Comparison of ENCODE assay signal across 26 mouse cellular contexts in the genomic region with DNA sequence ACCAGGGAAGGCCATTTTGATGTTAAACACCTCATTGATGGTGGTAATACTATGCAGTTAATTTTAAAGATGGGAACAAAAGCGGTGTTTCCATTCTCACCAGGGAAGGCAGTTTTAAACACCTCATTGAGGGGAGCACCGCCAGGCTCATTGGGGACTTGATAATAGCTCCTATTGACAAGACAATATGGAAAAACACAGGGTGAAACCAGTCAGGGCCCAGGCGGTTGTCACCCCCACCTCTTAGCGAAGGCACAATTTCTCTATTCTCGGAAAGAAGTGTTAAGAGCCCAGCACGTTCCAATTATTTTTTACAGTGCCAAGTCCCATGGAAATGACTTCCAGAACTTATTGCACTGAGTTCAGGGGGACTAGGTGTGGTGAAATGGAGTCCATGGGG. TPM values are rescaled to one million over a fixed set of nuclear protein-coding genes. Genes with fewer than 3 reads are reported as not detected.
DNase-seq lines count a peak whose midpoint lies in the region; ATAC-seq and TF ChIP-seq lines count a peak whose summit lies in the region.
"Had no signal": no experiment of that assay in that cellular context is flagged by ENCODE, and none has a peak within 500 bp of the region (broad histone marks: within the 10 kb centered on the region; RNA-seq: fewer than 3 reads in every experiment).

No protein-coding gene starts in this region.

- H3K4me2 ChIP-seq in forebrain, embryonic 14.5 days (ENCODE audit: low read length) = no peak overlapping the region
- H3K4me2 ChIP-seq in forebrain, postnatal 0 days (ENCODE audit: low read depth) = no peak overlapping the region
- no peak overlapping the region for H3K4me2 ChIP-seq in neural tube, embryonic 11.5 days (ENCODE audit: low read depth)
- H3K4me2 ChIP-seq in limb, embryonic 14.5 days (replicated peaks; ENCODE audit: low read depth, low read length, severe bottlenecking) = no peak overlapping the region
- H3K4me2 ChIP-seq: embryonic facial prominence, embryonic 13.5 days; heart, embryonic 11.5 days; hindbrain, embryonic 15.5 days; limb, embryonic 12.5 days; liver, embryonic 12.5 days; midbrain, embryonic 11.5 days had no signal

- no peaks in the 10 kb centered on the region for H3K9me3 ChIP-seq in forebrain, embryonic 14.5 days (replicated peaks; ENCODE audit: control insufficient read depth, low read length)
- no peaks in the 10 kb centered on the region for H3K9me3 ChIP-seq in forebrain, postnatal 0 days (ENCODE audit: low read length)
- H3K9me3 ChIP-seq in neural tube, embryonic 11.5 days (ENCODE audit: control insufficient read depth, low read length) = no peaks in the 10 kb centered on the region
- no peaks in the 10 kb centered on the region for H3K9me3 ChIP-seq in limb, embryonic 14.5 days (ENCODE audit: control insufficient read depth, low read length)
- H3K9me3 ChIP-seq: embryonic facial prominence, embryonic 13.5 days; hindbrain, embryonic 15.5 days; liver, embryonic 12.5 days had no signal

- no peak for TF ChIP-seq POLR2A in limb, embryonic 14.5 days (IDR thresholded peaks at IDR 0.05; ENCODE audit: borderline replicate concordance, extremely low read depth, insufficient read depth, insufficient read length)
- TF ChIP-seq POLR2A in cerebellum, adult 2 months (IDR thresholded peaks at IDR 0.05; ENCODE audit: borderline replicate concordance, insufficient read depth, low read length) = no peak

- no peak overlapping the region for H3K27ac ChIP-seq in forebrain, embryonic 14.5 days (ENCODE audit: low read depth, low read length)
- H3K27ac ChIP-seq in forebrain, postnatal 0 days (ENCODE audit: low read depth, low read length) = no peak overlapping the region
- no peak overlapping the region for H3K27ac ChIP-seq in neural tube, embryonic 11.5 days (ENCODE audit: low read depth, low read length)
- H3K27ac ChIP-seq in limb, embryonic 14.5 days (replicated peaks; ENCODE audit: low read depth, low read length) = no peak overlapping the region
- H3K27ac ChIP-seq in cerebellum, adult 2 months (ENCODE audit: insufficient read depth, low read length) = no peak overlapping the region
- H3K27ac ChIP-seq: embryonic facial prominence, embryonic 13.5 days; forebrain, embryonic 10.5 days; hindbrain, embryonic 15.5 days; limb, embryonic 12.5 days; liver, embryonic 12.5 days had no signal

- H3K4me3 ChIP-seq in forebrain, embryonic 14.5 days (ENCODE audit: low read depth, low read length) = no peak overlapping the region
- no peak overlapping the region for H3K4me3 ChIP-seq in forebrain, postnatal 0 days (ENCODE audit: low read depth, low read length)
- H3K4me3 ChIP-seq in neural tube, embryonic 11.5 days (ENCODE audit: low read depth, low read length) = no peak overlapping the region
- no peak overlapping the region for H3K4me3 ChIP-seq in limb, embryonic 14.5 days (replicated peaks; ENCODE audit: low read length)
- H3K4me3 ChIP-seq in cerebellum, adult 2 months (replicated peaks; ENCODE audit: insufficient read depth, low read depth, low read length) = no peak overlapping the region
- H3K4me3 ChIP-seq: embryonic facial prominence, embryonic 13.5 days; forebrain, embryonic 10.5 days; hindbrain, embryonic 15.5 days; limb, embryonic 12.5 days; liver, embryonic 12.5 days had no signal

- TF ChIP-seq CTCF in forebrain, postnatal 0 days (IDR thresholded peaks at IDR 0.05; ENCODE audit: low read depth) = no peak
- no peak for TF ChIP-seq CTCF in cerebellum, adult 2 months (IDR thresholded peaks at IDR 0.05; ENCODE audit: borderline replicate concordance, insufficient read depth, low read depth, low read length)

- ATAC-seq in forebrain, embryonic 14.5 days = no peak; the same call in 1 of the 2 replicates
- ATAC-seq in forebrain, postnatal 0 days = no peak
- peak; percentile 35; the same call in 1 of the 2 replicates for ATAC-seq in neural tube, embryonic 11.5 days (ENCODE audit: insufficient read depth, low FRiP score, low TSS enrichment)
- 0 out of 2 replicates have a peak, but pooled peaks have one; percentile 26 for ATAC-seq in limb, embryonic 14.5 days (ENCODE audit: low FRiP score, low read depth)
- ATAC-seq: liver, embryonic 12.5 days; liver, postnatal 0 days; midbrain, embryonic 16.5 days had no signal

- WGBS in forebrain, embryonic 14.5 days = 3% methylated on average over 6 of the region's 6 CpGs
- WGBS in forebrain, postnatal 0 days = 11% methylated on average over 6 of the region's 6 CpGs
- 10% methylated on average over 6 of the region's 6 CpGs for WGBS in neural tube, embryonic 11.5 days
- 16% methylated on average over 6 of the region's 6 CpGs for WGBS in limb, embryonic 14.5 days
- 35% methylated on average over 6 of the region's 6 CpGs for WGBS in cerebellum, adult 2 months

- DNase-seq in forebrain, embryonic 14.5 days (ENCODE audit: low spot score) = peak; percentile 25
- no peak for DNase-seq in forebrain, postnatal 0 days
- no peak for DNase-seq in neural tube, embryonic 11.5 days (ENCODE audit: low spot score)
- no peak for DNase-seq in neural tube, embryonic 10.5 days (ENCODE audit: extremely low spot score, low spot score)
- peak; percentile 57 for DNase-seq in limb, embryonic 14.5 days (ENCODE audit: low spot score)
- DNase-seq in left cerebral cortex, adult 9 months (ENCODE audit: low spot score in 2 of 2) = no peak
- no peak for DNase-seq in thymus, adult 18-20 months
- DNase-seq in cerebellum, adult 2 months = no peak
- DNase-seq: adrenal gland, postnatal 10 days; cerebellum, adult 11 months; cerebellum, adult 9-11 months; embryo, embryonic 11 days; gastrocnemius, postnatal 14 days; heart, postnatal 36 days; kidney, adult 18-20 months; kidney, postnatal 4 days; liver, postnatal 0 days; lung, postnatal 36 days had no signal

- H3K27me3 ChIP-seq in forebrain, embryonic 14.5 days (replicated peaks; ENCODE audit: control insufficient read depth, insufficient read depth, low read length) = no peaks in the 10 kb centered on the region
- H3K27me3 ChIP-seq in forebrain, postnatal 0 days (ENCODE audit: insufficient read depth, low read length) = no peaks in the 10 kb centered on the region
- no peaks in the 10 kb centered on the region for H3K27me3 ChIP-seq in neural tube, embryonic 11.5 days (ENCODE audit: control insufficient read depth, insufficient read depth, low read length)
- H3K27me3 ChIP-seq in limb, embryonic 14.5 days (ENCODE audit: control insufficient read depth, insufficient read depth, low read length) = no peaks in the 10 kb centered on the region
- no peaks in the 10 kb centered on the region for H3K27me3 ChIP-seq in cerebellum, adult 2 months (ENCODE audit: control insufficient read depth, insufficient read depth, low read length)
- H3K27me3 ChIP-seq: embryonic facial prominence, embryonic 13.5 days; hindbrain, embryonic 15.5 days had no signal

- H3K36me3 ChIP-seq in forebrain, embryonic 14.5 days (ENCODE audit: control insufficient read depth, insufficient read depth, low read length) = no peaks in the 10 kb centered on the region
- no peaks in the 10 kb centered on the region for H3K36me3 ChIP-seq in forebrain, postnatal 0 days (ENCODE audit: insufficient read depth)
- H3K36me3 ChIP-seq in neural tube, embryonic 11.5 days (ENCODE audit: control insufficient read depth, insufficient read depth, low read length) = no peaks in the 10 kb centered on the region
- no peaks in the 10 kb centered on the region for H3K36me3 ChIP-seq in limb, embryonic 14.5 days (ENCODE audit: control insufficient read depth, insufficient read depth, low read length)
- H3K36me3 ChIP-seq: embryonic facial prominence, embryonic 13.5 days; forebrain, embryonic 10.5 days; hindbrain, embryonic 15.5 days; limb, embryonic 12.5 days; liver, embryonic 12.5 days had no signal

- H3K9ac ChIP-seq in forebrain, embryonic 14.5 days (ENCODE audit: low read length) = no peak overlapping the region
- no peak overlapping the region for H3K9ac ChIP-seq in forebrain, postnatal 0 days
- H3K9ac ChIP-seq in neural tube, embryonic 11.5 days (ENCODE audit: low read length) = no peak overlapping the region
- no peak overlapping the region for H3K9ac ChIP-seq in limb, embryonic 14.5 days (ENCODE audit: low read depth, low read length, severe bottlenecking)
- H3K9ac ChIP-seq: embryonic facial prominence, embryonic 13.5 days; hindbrain, embryonic 15.5 days; limb, embryonic 12.5 days; liver, embryonic 12.5 days; liver, postnatal 0 days had no signal

- peaks cover 2% of the 10 kb centered on the region; the same call in 1 of the 2 replicates for H3K4me1 ChIP-seq in forebrain, embryonic 14.5 days (ENCODE audit: control insufficient read depth, insufficient read depth, low read length)
- H3K4me1 ChIP-seq in forebrain, postnatal 0 days (ENCODE audit: insufficient read depth) = no peaks in the 10 kb centered on the region
- H3K4me1 ChIP-seq in neural tube, embryonic 11.5 days (ENCODE audit: control insufficient read depth, insufficient read depth, low read length) = no peaks in the 10 kb centered on the region
- H3K4me1 ChIP-seq in limb, embryonic 14.5 days (ENCODE audit: control insufficient read depth, insufficient read depth, low read length) = no peaks in the 10 kb centered on the region
- H3K4me1 ChIP-seq in cerebellum, adult 2 months (ENCODE audit: control insufficient read depth, insufficient read depth, low read length) = no peaks in the 10 kb centered on the region
- H3K4me1 ChIP-seq: embryonic facial prominence, embryonic 13.5 days; hindbrain, embryonic 15.5 days; liver, embryonic 12.5 days had no signal

RNA-seq across cellular contexts. Expression of gene Cdkn2aip, which starts 13.2 kb away (rescaled TPM):
- polyA plus RNA-seq in forebrain, embryonic 14.5 days (2014; fragmentation: Nextera tagmentation; extraction: Ambion mirVana) = 45.4 and 49.3 TPM in 2 replicates
- total RNA-seq in forebrain, postnatal 0 days (2014; rRNA removed) = 29.5 and 31.1 TPM in 2 replicates
- polyA plus RNA-seq in forebrain, postnatal 0 days (2015; fragmentation: Nextera tagmentation; extraction: Ambion mirVana) = 24.0 and 24.4 TPM in 2 replicates
- 42.6 and 43.6 TPM in 2 replicates for polyA plus RNA-seq in neural tube, embryonic 11.5 days (2014; fragmentation: Nextera tagmentation; extraction: Ambion mirVana)
- 11.6 and 13.5 TPM in 2 replicates for polyA plus RNA-seq in limb, embryonic 14.5 days (2012; rRNA removed)
- polyA plus RNA-seq in limb, embryonic 14.5 days (2014; fragmentation: Nextera tagmentation; extraction: Ambion mirVana) = 22.3 and 25.9 TPM in 2 replicates
- polyA plus RNA-seq in cerebellum, adult 2 months (2012; rRNA removed) = 10.3 and 11.1 TPM in 2 replicates

RNA-seq across cellular contexts. Expression of gene Ing2, which starts 51.6 kb away (rescaled TPM):
- polyA plus RNA-seq in forebrain, embryonic 14.5 days (2014; fragmentation: Nextera tagmentation; extraction: Ambion mirVana) = 5.8 and 10.1 TPM in 2 replicates
- 8.9 TPM in 2 replicates for total RNA-seq in forebrain, postnatal 0 days (2014; rRNA removed)
- 11.1 and 13.1 TPM in 2 replicates for polyA plus RNA-seq in forebrain, postnatal 0 days (2015; fragmentation: Nextera tagmentation; extraction: Ambion mirVana)
- 11.4 and 11.6 TPM in 2 replicates for polyA plus RNA-seq in neural tube, embryonic 11.5 days (2014; fragmentation: Nextera tagmentation; extraction: Ambion mirVana)
- 9.0 and 19.8 TPM in 2 replicates for polyA plus RNA-seq in limb, embryonic 14.5 days (2012; rRNA removed)
- polyA plus RNA-seq in limb, embryonic 14.5 days (2014; fragmentation: Nextera tagmentation; extraction: Ambion mirVana) = 12.1 and 13.2 TPM in 2 replicates
- 15.4 and 20.4 TPM in 2 replicates for polyA plus RNA-seq in cerebellum, adult 2 months (2012; rRNA removed)

Comparison
In these comparisons a context has a peak if more than half of its experiments do, and no peak if none do; other contexts are left out.
1. DNase-seq: peak in forebrain, embryonic 14.5 days (single experiment) and limb, embryonic 14.5 days (single experiment); none in forebrain, postnatal 0 days (single experiment), neural tube, embryonic 11.5 days (single experiment), neural tube, embryonic 10.5 days (single experiment), left cerebral cortex, adult 9 months (0 of 2), thymus, adult 18-20 months (0 of 2) and cerebellum, adult 2 months (0 of 2).
2. ATAC-seq: peak in neural tube, embryonic 11.5 days (single experiment) and limb, embryonic 14.5 days (single experiment); none in forebrain, embryonic 14.5 days (single experiment) and forebrain, postnatal 0 days (single experiment).